Mouse (Mus musculus): ENCODE results near the gene Ppp2r5d.

DNA sequence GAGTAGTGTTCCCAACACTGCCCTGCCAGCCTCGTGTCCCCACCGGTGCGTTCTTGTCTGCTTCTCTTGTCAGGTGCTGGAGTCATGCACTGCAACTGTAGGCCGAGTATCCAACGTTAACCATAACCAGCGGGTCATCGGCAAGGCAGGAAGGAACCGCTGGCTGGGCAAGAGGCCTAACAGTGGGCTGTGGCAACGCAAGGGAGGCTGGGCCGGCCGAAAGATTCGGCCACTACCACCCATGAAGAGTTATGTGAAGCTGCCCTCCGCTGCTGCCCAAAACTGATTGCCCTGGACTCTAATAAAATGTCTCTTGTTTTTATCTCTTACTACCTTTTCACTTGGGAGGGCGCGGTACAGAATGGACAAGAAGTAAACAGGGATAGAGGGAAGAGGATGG is 55.1 kb downstream of the Ppp2r5d start:
- TF ChIP-seq CTCF (IDR thresholded peaks at IDR 0.05; ENCODE audit: low read depth, low read length) (no peak), POLR2A (IDR thresholded peaks at IDR 0.05; ENCODE audit: extremely low read depth, insufficient read depth, low read length) (no peak)

Measured in liver, adult 2 months (tissue).